17 mouse cellular contexts compared by ENCODE assay signal in the genomic region with DNA sequence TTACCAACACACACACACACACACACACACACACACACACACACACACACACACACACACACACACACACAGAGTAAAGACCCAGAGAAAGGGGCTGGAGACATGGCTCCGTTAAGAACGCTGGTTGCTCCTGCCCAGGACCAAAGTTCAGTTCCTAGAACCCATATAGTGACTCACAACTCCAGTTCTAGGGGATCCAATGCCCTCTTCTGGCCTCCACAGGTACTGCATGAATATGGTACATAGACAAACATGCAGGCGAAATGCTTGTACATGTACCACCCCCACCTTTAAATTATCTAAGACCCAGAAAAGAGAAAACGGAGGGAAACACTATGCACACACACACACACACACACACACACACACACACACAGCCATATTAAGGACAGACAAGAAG. TPM values are rescaled to one million over a fixed set of nuclear protein-coding genes. Genes with fewer than 3 reads are reported as not detected.
DNase-seq lines count a peak whose midpoint lies in the region; ATAC-seq and TF ChIP-seq lines count a peak whose summit lies in the region.
"Had no signal": no experiment of that assay in that cellular context is flagged by ENCODE, and none has a peak within 500 bp of the region (broad histone marks: within the 10 kb centered on the region; RNA-seq: fewer than 3 reads in every experiment).

No protein-coding gene starts in this region.

- no peak overlapping the region for H3K9ac ChIP-seq in kidney, postnatal 0 days (ENCODE audit: low read depth, low read length)
- H3K9ac ChIP-seq in kidney, embryonic 16.5 days (replicated peaks; ENCODE audit: low read length), result no peak overlapping the region
- H3K9ac ChIP-seq: embryonic facial prominence, embryonic 12.5 days; heart, embryonic 15.5 days; midbrain, embryonic 13.5 days; neural tube, embryonic 13.5 days had no signal

- 95% methylated on average over 4 of the region's 4 CpGs for WGBS in kidney, postnatal 0 days
- WGBS in kidney, embryonic 16.5 days, result 94% methylated on average over 4 of the region's 4 CpGs

- H3K27me3 ChIP-seq in kidney, postnatal 0 days (ENCODE audit: insufficient read depth, low read length), result no peaks in the 10 kb centered on the region
- no peaks in the 10 kb centered on the region for H3K27me3 ChIP-seq in kidney, embryonic 16.5 days (ENCODE audit: insufficient read depth, low read length)
- H3K27me3 ChIP-seq: embryonic facial prominence, embryonic 12.5 days; heart, embryonic 15.5 days; midbrain, embryonic 13.5 days; neural tube, embryonic 13.5 days had no signal

- no peaks in the 10 kb centered on the region for H3K36me3 ChIP-seq in kidney, postnatal 0 days (ENCODE audit: insufficient read depth, low read length)
- H3K36me3 ChIP-seq in kidney, embryonic 16.5 days (ENCODE audit: insufficient read depth, low read length), result no peaks in the 10 kb centered on the region
- H3K36me3 ChIP-seq: embryonic facial prominence, embryonic 12.5 days; heart, embryonic 15.5 days; midbrain, embryonic 13.5 days; neural tube, embryonic 13.5 days had no signal

- no peaks in the 10 kb centered on the region for H3K9me3 ChIP-seq in kidney, postnatal 0 days (replicated peaks; ENCODE audit: low read length)
- no peaks in the 10 kb centered on the region for H3K9me3 ChIP-seq in kidney, embryonic 16.5 days (ENCODE audit: low read length)
- H3K9me3 ChIP-seq: embryonic facial prominence, embryonic 12.5 days; heart, embryonic 15.5 days; midbrain, embryonic 13.5 days; neural tube, embryonic 13.5 days had no signal

- no peak overlapping the region for H3K4me3 ChIP-seq in kidney, postnatal 0 days (replicated peaks; ENCODE audit: low read depth, low read length)
- H3K4me3 ChIP-seq in kidney, embryonic 16.5 days (ENCODE audit: low read length), result no peak overlapping the region
- H3K4me3 ChIP-seq: embryonic facial prominence, embryonic 12.5 days; heart, embryonic 15.5 days; midbrain, embryonic 13.5 days; neural tube, embryonic 13.5 days had no signal

- ATAC-seq in kidney, postnatal 0 days (replicated peaks; ENCODE audit: low FRiP score, low read depth), result no peak
- no peak for ATAC-seq in kidney, embryonic 16.5 days (ENCODE audit: low FRiP score, low TSS enrichment)
- ATAC-seq in frontal cortex, adult (ENCODE audit: low TSS enrichment), result no peak
- ATAC-seq: hindbrain, embryonic 16.5 days; midbrain, embryonic 13.5 days had no signal

- H3K4me1 ChIP-seq in kidney, postnatal 0 days (replicated peaks; ENCODE audit: insufficient read depth, low read length), result no peaks in the 10 kb centered on the region
- no peaks in the 10 kb centered on the region for H3K4me1 ChIP-seq in kidney, embryonic 16.5 days (ENCODE audit: insufficient read depth, low read length)
- H3K4me1 ChIP-seq: embryonic facial prominence, embryonic 12.5 days; heart, embryonic 15.5 days; midbrain, embryonic 13.5 days had no signal

- H3K27ac ChIP-seq in kidney, postnatal 0 days, result no peak overlapping the region
- H3K27ac ChIP-seq in kidney, embryonic 16.5 days (ENCODE audit: low read length), result no peak overlapping the region
- H3K27ac ChIP-seq: embryonic facial prominence, embryonic 12.5 days; heart, embryonic 15.5 days; midbrain, embryonic 13.5 days; neural tube, embryonic 13.5 days had no signal

- no peak for DNase-seq in kidney, postnatal 0 days (ENCODE audit: low spot score)
- peak; percentile 41 for DNase-seq in thymus, postnatal 14 days
- DNase-seq in thymus, adult 18-20 months, result no peak
- DNase-seq in ZHBTc4 (ENCODE audit: low read depth, low spot score), result peak; percentile 66
- no peak for DNase-seq in cerebellum, postnatal 4 days (ENCODE audit: low spot score in 2 of 2)
- DNase-seq in embryo, embryonic 10.5 days (ENCODE audit: low spot score), result no peak
- DNase-seq: adrenal gland, postnatal 36 days; cerebellum, adult 9-11 months; gastrocnemius, postnatal 25 days had no signal

- H3K4me2 ChIP-seq in kidney, postnatal 0 days (ENCODE audit: low read length), result no peak overlapping the region
- H3K4me2 ChIP-seq in kidney, embryonic 16.5 days (replicated peaks; ENCODE audit: low read depth, low read length), result no peak overlapping the region
- H3K4me2 ChIP-seq: embryonic facial prominence, embryonic 12.5 days; heart, embryonic 15.5 days; midbrain, embryonic 13.5 days; neural tube, embryonic 13.5 days had no signal

- peak; percentile 40; the same call in 1 of the 2 replicates for TF ChIP-seq CTCF in kidney, postnatal 0 days (IDR thresholded peaks at IDR 0.05; ENCODE audit: low read depth)

RNA-seq across cellular contexts. Expression of a gene that starts 43.3 kb away (rescaled TPM):
- polyA plus RNA-seq in kidney, postnatal 0 days (2015; fragmentation: Nextera tagmentation; extraction: Ambion mirVana), result 0.16 and 0.18 TPM in 2 replicates
- 0.08 and 0.27 TPM in 2 replicates for polyA plus RNA-seq in kidney, embryonic 16.5 days (2015; fragmentation: Nextera tagmentation; extraction: Ambion mirVana)
- polyA plus RNA-seq: forebrain, embryonic 11.5 days had no signal

Comparison
In these comparisons a context has a peak if more than half of its experiments do, and no peak if none do; other contexts are left out.
1. DNase-seq: peak in thymus, postnatal 14 days (single experiment) and ZHBTc4 (single experiment); none in kidney, postnatal 0 days (single experiment), thymus, adult 18-20 months (0 of 2), cerebellum, postnatal 4 days (0 of 2) and embryo, embryonic 10.5 days (single experiment).